Mouse (Mus musculus) hindbrain, embryonic 16.5 days (tissue): ENCODE results near the gene Baiap3. TPM values are rescaled to one million over a fixed set of nuclear protein-coding genes. Genes with fewer than 3 reads are reported as not detected.

Source experiments
- ATAC-seq: fragments of 200-750 bp; cut with Nextera tagmentation; 2 replicates; pipeline ENCODE4 v1.8.0; 2017; ENCODE audit warnings: moderate TSS enrichment, moderate library complexity
- H3K27ac ChIP-seq: fragments of 300-500 bp; sonication (generic); 2 replicates; pipeline ENCODE4 v1.5.1; 2014; ENCODE audit warnings: low read depth, mild to moderate bottlenecking, control low read depth, low read length, moderate library complexity
- H3K27me3 ChIP-seq: fragments of 300-500 bp; sonication (generic); replicated peaks from 2 replicates; pipeline ENCODE4 v1.6.1; 2014; ENCODE audit warnings: low read length; ENCODE audit not compliant: control insufficient read depth, insufficient read depth
- H3K36me3 ChIP-seq: fragments of 300-500 bp; sonication (generic); 2 replicates; pipeline ENCODE4 v1.6.1; 2014; ENCODE audit warnings: mild to moderate bottlenecking, low read length, moderate library complexity, mixed read lengths; ENCODE audit not compliant: control insufficient read depth, insufficient read depth
- H3K4me1 ChIP-seq: fragments of 300-500 bp; sonication (generic); 2 replicates; pipeline ENCODE4 v1.6.1; 2014; ENCODE audit warnings: low read depth, low read length; ENCODE audit not compliant: control insufficient read depth, insufficient read depth
- H3K4me2 ChIP-seq: fragments of 300-500 bp; sonication (generic); 2 replicates; pipeline ENCODE4 v1.6.1; 2014; ENCODE audit warnings: mild to moderate bottlenecking, low read length, control low read depth, moderate library complexity
- H3K4me3 ChIP-seq: fragments of 300-500 bp; sonication (generic); 2 replicates; pipeline ENCODE4 v1.5.1; 2014; ENCODE audit warnings: mild to moderate bottlenecking, low read length, control low read depth, moderate library complexity
- H3K9ac ChIP-seq: fragments of 300-500 bp; sonication (generic); 2 replicates; pipeline ENCODE4 v1.6.1; 2014; ENCODE audit warnings: low read depth, mild to moderate bottlenecking, control low read depth, low read length, moderate library complexity
- H3K9me3 ChIP-seq: fragments of 300-500 bp; sonication (generic); 2 replicates; pipeline ENCODE4 v1.6.1; 2014; ENCODE audit warnings: mild to moderate bottlenecking, low read length, moderate library complexity; ENCODE audit not compliant: control insufficient read depth
- WGBS: fragments of 180-500 bp; shearing (Covaris S2); extraction: QIAGEN DNeasy Blood & Tissue Kit; methylation state at CpG from one replicate; pipeline ENCODE4 v1.1.7; 2014; 5-methylcytosine and 5-hydroxymethylcytosine counted together
- polyA plus RNA-seq: library from polyadenylated mRNA; unstranded; fragments of >200 nt; fragmentation: Nextera tagmentation; extraction: Ambion mirVana; gene quantifications from 2 replicates; pipeline ENCODE4 v1.2.1, GENCODE M21; 2015

The Baiap3 gene
- polyA plus RNA-seq, 1 experiment from 2014 or later, result 26.0 TPM

GRCm38 (mm10) chr17:25253760-25254159 lies 2.4 kb downstream of the Baiap3 start:
- Histone ChIP-seq H3K4me2 (peak overlapping the region; percentile 45), H3K27me3 (peaks cover 11% of the 10 kb centered on the region), H3K9me3 (no peaks in the 10 kb centered on the region), H3K4me3 (no peak overlapping the region), H3K36me3 (no peaks in the 10 kb centered on the region), H3K27ac (peak overlapping the region; percentile 63), H3K9ac (peak overlapping the region; percentile 47), H3K4me1 (peaks cover 35% of the 10 kb centered on the region)
- WGBS, result 12% methylated on average over 10 of the region's 10 CpGs
- peak; percentile 37 for ATAC-seq

GRCm38 (mm10) chr17:25252643-25253042 lies 3.5 kb downstream of the Baiap3 start:
- Histone ChIP-seq H3K4me3 (no peak overlapping the region), H3K9ac (peak overlapping the region; percentile 48), H3K27ac (peak overlapping the region; percentile 63), H3K4me1 (peaks cover 35% of the 10 kb centered on the region), H3K4me2 (no peak overlapping the region; the same call in 1 of the 2 replicates), H3K9me3 (no peaks in the 10 kb centered on the region), H3K36me3 (no peaks in the 10 kb centered on the region), H3K27me3 (peaks cover 11% of the 10 kb centered on the region)
- WGBS, result 15% methylated on average over 3 of the region's 3 CpGs
- peak; percentile 70 for ATAC-seq

GRCm38 (mm10) chr17:25250181-25250835 lies 5.9 kb downstream of the Baiap3 start:
- WGBS, result 67% methylated on average over 8 of the region's 8 CpGs
- no peaks in the 10 kb centered on the region for H3K9me3 ChIP-seq
- no peak for ATAC-seq

DNA sequence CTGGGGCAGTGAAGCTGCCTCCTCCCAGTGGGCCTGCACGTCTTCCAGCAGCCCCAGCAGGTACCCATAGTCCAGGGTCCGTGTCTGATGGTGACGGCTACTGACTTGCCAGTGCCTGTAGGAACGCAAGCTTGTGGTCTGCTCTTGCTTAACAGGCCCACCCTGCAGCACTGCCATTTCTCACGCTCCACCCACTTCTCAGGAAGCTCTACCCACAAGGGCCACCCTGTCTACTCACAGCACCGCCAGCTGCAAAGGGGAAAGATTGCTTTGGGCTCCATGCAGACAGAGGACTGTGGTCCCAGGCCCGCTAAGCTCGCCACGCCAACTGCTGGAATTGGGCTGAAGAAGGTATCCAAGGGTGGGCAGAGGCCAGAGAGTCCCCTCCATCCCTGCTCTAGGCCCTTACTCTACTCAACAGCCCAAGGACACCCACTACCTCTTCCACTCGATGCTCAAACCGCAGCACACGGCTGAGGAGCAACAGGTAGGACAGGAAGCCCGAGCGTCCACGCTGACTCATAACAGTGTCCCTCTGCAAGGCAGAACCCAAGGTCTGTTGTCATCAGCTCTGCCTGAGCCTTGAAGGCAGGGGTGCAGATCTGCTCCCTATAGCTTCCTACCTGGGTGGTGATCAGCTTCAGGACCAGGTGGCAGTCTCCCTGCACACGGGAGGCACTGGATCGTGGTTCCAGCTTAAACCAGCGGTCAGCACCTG lies 8.0 kb downstream of the Baiap3 start:
- Histone ChIP-seq H3K27ac (no peak overlapping the region), H3K9me3 (no peaks in the 10 kb centered on the region), H3K27me3 (no peaks in the 10 kb centered on the region), H3K9ac (no peak overlapping the region), H3K4me2 (no peak overlapping the region), H3K36me3 (peaks cover 6% of the 10 kb centered on the region), H3K4me1 (peaks cover 10% of the 10 kb centered on the region), H3K4me3 (no peak overlapping the region)
- 81% methylated on average over 18 of the region's 18 CpGs for WGBS
- ATAC-seq, result no peak

More at GRCm38 (mm10) chr17:25250181-25250835, 5.9 kb downstream of the Baiap3 start:
- H3K4me2 ChIP-seq, result no peak overlapping the region
- H3K27me3 ChIP-seq, result peaks cover 3% of the 10 kb centered on the region; the same call in 1 of the 2 replicates
- H3K4me3 ChIP-seq, result no peak overlapping the region
- H3K4me1 ChIP-seq, result peaks cover 26% of the 10 kb centered on the region
- no peak overlapping the region for H3K9ac ChIP-seq
- H3K36me3 ChIP-seq, result peaks cover 1% of the 10 kb centered on the region; the same call in 1 of the 2 replicates
- no peak overlapping the region for H3K27ac ChIP-seq

- H3K36me3 ChIP-seq, result peaks cover 18% of the 10 kb centered on the region
- H3K4me3 ChIP-seq, result no peak overlapping the region
- H3K4me2 ChIP-seq, result no peak overlapping the region
- no peak overlapping the region for H3K27ac ChIP-seq
- H3K27me3 ChIP-seq, result no peaks in the 10 kb centered on the region
- H3K9ac ChIP-seq, result no peak overlapping the region
- H3K4me1 ChIP-seq, result peaks cover 13% of the 10 kb centered on the region
- WGBS, result 88% methylated on average over 16 of the region's 16 CpGs
- no peak for ATAC-seq
- H3K9me3 ChIP-seq, result no peaks in the 10 kb centered on the region
Measured at GRCm38 (mm10) chr17:25244239-25244638, 11.9 kb downstream of the Baiap3 start.

- Histone ChIP-seq H3K36me3 (peaks cover 18% of the 10 kb centered on the region), H3K4me3 (no peak overlapping the region), H3K4me2 (no peak overlapping the region), H3K9ac (no peak overlapping the region), H3K27ac (no peak overlapping the region), H3K9me3 (no peaks in the 10 kb centered on the region), H3K4me1 (peaks cover 17% of the 10 kb centered on the region), H3K27me3 (no peaks in the 10 kb centered on the region)
- WGBS, result 87% methylated on average over 11 of the region's 11 CpGs
- no peak for ATAC-seq
Measured at GRCm38 (mm10) chr17:25243131-25243780, 12.9 kb downstream of the Baiap3 start.

DNA sequence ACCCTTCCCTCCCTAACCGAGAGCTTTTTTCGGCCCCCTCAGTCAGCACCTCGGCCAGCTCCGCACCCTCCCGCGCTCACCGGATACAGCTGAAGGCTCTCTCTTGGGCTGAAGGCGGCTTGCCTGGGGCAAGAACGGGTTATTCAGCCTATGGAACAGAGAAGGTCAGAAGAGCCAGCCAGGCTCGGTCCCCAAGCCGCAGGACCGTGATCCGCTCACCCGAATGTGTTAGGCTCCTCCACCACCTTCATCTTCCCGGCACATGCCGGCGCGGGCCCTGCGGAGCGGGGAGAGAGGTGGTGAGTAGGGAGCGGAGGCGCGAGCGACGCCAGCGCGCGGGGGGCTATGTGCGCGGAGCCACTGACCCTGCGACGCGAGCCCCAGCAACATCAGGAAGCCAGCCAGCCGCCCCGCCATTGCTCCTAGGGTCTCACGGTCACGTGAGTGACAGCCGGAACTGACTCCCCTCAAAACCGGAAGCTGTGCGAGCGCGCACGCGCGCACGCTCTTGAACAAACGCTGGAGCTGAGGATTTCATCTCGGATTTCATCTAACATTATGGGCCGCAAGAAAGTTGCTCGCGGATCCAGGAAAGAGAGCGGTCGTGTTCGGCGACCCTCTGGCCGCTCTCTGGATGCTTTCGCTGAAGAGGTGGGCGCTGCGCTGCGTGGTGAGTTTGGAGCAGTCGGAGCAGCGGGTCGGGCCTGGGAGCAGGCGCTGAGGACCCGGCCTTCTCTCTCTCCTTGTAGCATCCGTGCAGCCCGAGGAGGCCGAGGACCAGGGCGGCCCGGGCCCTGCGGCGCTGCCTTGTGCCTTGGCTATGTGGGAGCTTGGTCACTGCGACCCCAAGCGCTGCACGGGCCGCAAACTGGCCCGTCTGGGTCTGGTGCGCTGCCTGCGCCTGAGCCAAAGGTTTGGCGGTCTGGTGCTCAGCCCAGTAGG lies 16.2 kb downstream of the Baiap3 start, which contains the start of the genes Gnptg and Tsr3:
Gene Gnptg (minus strand): TSS at position 430 of the 942 bp plus-strand sequence.
Gene Tsr3 (plus strand): TSS at position 476 of the 942 bp plus-strand sequence.
- no peaks in the 10 kb centered on the region for H3K27me3 ChIP-seq
- peak within 1 kb of the TSS; percentile 97 for H3K4me2 ChIP-seq
- H3K9ac ChIP-seq, result peak within 1 kb of the TSS; percentile 97
- under 1% methylated on average over 62 of the region's 80 CpGs for WGBS
- H3K9me3 ChIP-seq, result no peaks in the 10 kb centered on the region
- peaks cover 17% of the 10 kb centered on the region for H3K4me1 ChIP-seq
- H3K36me3 ChIP-seq, result peaks cover 20% of the 10 kb centered on the region
- H3K4me3 ChIP-seq, result peak within 1 kb of the TSS; percentile 99
- peak; percentile 90 for ATAC-seq
- peak within 1 kb of the TSS; percentile 84 for H3K27ac ChIP-seq

DNA sequence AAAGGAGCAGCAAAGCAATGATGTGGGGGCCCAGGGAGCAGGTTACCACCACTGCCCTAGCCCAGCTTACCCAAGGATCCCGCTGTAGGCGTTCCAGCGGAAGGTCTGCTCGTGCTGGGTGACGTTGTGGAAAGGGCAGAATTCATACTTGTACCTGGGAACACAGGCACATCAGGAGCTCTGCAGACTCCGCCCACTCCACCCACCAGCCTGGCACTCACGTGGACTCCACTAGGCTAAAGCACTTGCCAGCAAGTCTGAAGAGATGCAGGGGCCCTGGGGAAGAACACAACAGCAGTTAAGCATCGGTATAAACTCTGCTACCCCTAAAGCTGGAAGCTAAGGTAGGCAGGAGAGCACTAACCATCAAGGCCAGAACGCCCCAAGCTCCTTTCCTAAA lies 20.5 kb downstream of the Baiap3 start:
- Histone ChIP-seq H3K9ac (no peak overlapping the region), H3K4me1 (peaks cover 7% of the 10 kb centered on the region), H3K36me3 (peaks cover 20% of the 10 kb centered on the region), H3K27me3 (no peaks in the 10 kb centered on the region), H3K9me3 (no peaks in the 10 kb centered on the region), H3K4me2 (no peak overlapping the region), H3K27ac (no peak overlapping the region), H3K4me3 (no peak overlapping the region)
- no peak for ATAC-seq
- WGBS, result 86% methylated on average over 9 of the region's 9 CpGs
